Mouse (Mus musculus): ENCODE results near the gene Mrpl20. TPM values are rescaled to one million over a fixed set of nuclear protein-coding genes. Genes with fewer than 3 reads are reported as not detected.
A peak's percentile ranks its signal among the peaks of the same experiment; 100 is the strongest.

Mrpl20 gene
- polyA plus RNA-seq, 1 experiment from 2014 or later = 186 TPM

GRCm38 (mm10) chr4:155817533-155817932, 14.9 kb downstream of the Mrpl20 start:
- H3K27ac ChIP-seq (ENCODE audit: low read length) = no peak overlapping the region
- no peaks in the 10 kb centered on the region for H3K9me3 ChIP-seq (ENCODE audit: low read length)
- no peak overlapping the region for H3K9ac ChIP-seq (replicated peaks; ENCODE audit: low read depth)
- DNase-seq (ENCODE audit: low spot score) = no peak
- peaks cover 9% of the 10 kb centered on the region; the same call in 1 of the 2 replicates for H3K4me1 ChIP-seq (ENCODE audit: insufficient read depth, low read depth, low read length)
- WGBS = 84% methylated on average over 4 of the region's 4 CpGs
- no peaks in the 10 kb centered on the region for H3K27me3 ChIP-seq (replicated peaks; ENCODE audit: insufficient read depth, low read length)
- TF ChIP-seq EP300 (IDR thresholded peaks at IDR 0.05) (no peak), CTCF (IDR thresholded peaks at IDR 0.05) (no peak)
- H3K4me2 ChIP-seq (replicated peaks; ENCODE audit: low read depth, low read length) = no peak overlapping the region
- no peak for ATAC-seq
- peaks cover 48% of the 10 kb centered on the region for H3K36me3 ChIP-seq (ENCODE audit: insufficient read depth, low read length)
- no peak overlapping the region for H3K4me3 ChIP-seq (ENCODE audit: low read depth, low read length)

GRCm38 (mm10) chr4:155821025-155821424, 18.3 kb downstream of the Mrpl20 start:
- H3K9ac ChIP-seq (replicated peaks; ENCODE audit: low read depth) = no peak overlapping the region
- H3K9me3 ChIP-seq (ENCODE audit: low read length) = no peaks in the 10 kb centered on the region
- peaks cover 76% of the 10 kb centered on the region for H3K36me3 ChIP-seq (ENCODE audit: insufficient read depth, low read length)
- DNase-seq (ENCODE audit: low spot score) (no peak), ATAC-seq (no peak)
- H3K4me1 ChIP-seq (ENCODE audit: insufficient read depth, low read depth, low read length) = no peaks in the 10 kb centered on the region
- H3K4me2 ChIP-seq (replicated peaks; ENCODE audit: low read depth, low read length) = no peak overlapping the region
- no peak overlapping the region for H3K27ac ChIP-seq (ENCODE audit: low read length)
- H3K27me3 ChIP-seq (replicated peaks; ENCODE audit: insufficient read depth, low read length) = no peaks in the 10 kb centered on the region
- WGBS = 71% methylated on average over 7 of the region's 7 CpGs
- peak; percentile 46 for TF ChIP-seq CTCF (IDR thresholded peaks at IDR 0.05)
- no peak for TF ChIP-seq EP300 (IDR thresholded peaks at IDR 0.05)
- no peak overlapping the region for H3K4me3 ChIP-seq (ENCODE audit: low read depth, low read length)

- H3K4me1 ChIP-seq (ENCODE audit: insufficient read depth, low read depth, low read length) = no peaks in the 10 kb centered on the region
- no peaks in the 10 kb centered on the region for H3K27me3 ChIP-seq (replicated peaks; ENCODE audit: insufficient read depth, low read length)
- no peaks in the 10 kb centered on the region for H3K9me3 ChIP-seq (ENCODE audit: low read length)
- WGBS = 94% methylated on average over 16 of the region's 16 CpGs
- no peak for ATAC-seq
- no peak overlapping the region for H3K4me2 ChIP-seq (replicated peaks; ENCODE audit: low read depth, low read length)
- H3K36me3 ChIP-seq (ENCODE audit: insufficient read depth, low read length) = peaks cover 63% of the 10 kb centered on the region
- DNase-seq (ENCODE audit: low spot score) = no peak
- no peak overlapping the region for H3K27ac ChIP-seq (ENCODE audit: low read length)
- no peak overlapping the region for H3K9ac ChIP-seq (replicated peaks; ENCODE audit: low read depth)
- no peak overlapping the region for H3K4me3 ChIP-seq (ENCODE audit: low read depth, low read length)
- TF ChIP-seq CTCF (IDR thresholded peaks at IDR 0.05) (no peak), EP300 (IDR thresholded peaks at IDR 0.05) (no peak)
Observed at GRCm38 (mm10) chr4:155823443-155823842, 20.8 kb downstream of the Mrpl20 start.

GRCm38 (mm10) chr4:155829866-155830265, 27.2 kb downstream of the Mrpl20 start:
- H3K4me3 ChIP-seq (ENCODE audit: low read depth, low read length) = no peak overlapping the region
- no peaks in the 10 kb centered on the region for H3K9me3 ChIP-seq (ENCODE audit: low read length)
- H3K9ac ChIP-seq (replicated peaks; ENCODE audit: low read depth) = no peak overlapping the region
- H3K27ac ChIP-seq (ENCODE audit: low read length) = no peak overlapping the region
- DNase-seq (ENCODE audit: low spot score) = no peak
- no peak overlapping the region for H3K4me2 ChIP-seq (replicated peaks; ENCODE audit: low read depth, low read length)
- WGBS = 84% methylated on average over 4 of the region's 4 CpGs
- no peaks in the 10 kb centered on the region for H3K27me3 ChIP-seq (replicated peaks; ENCODE audit: insufficient read depth, low read length)
- H3K36me3 ChIP-seq (ENCODE audit: insufficient read depth, low read length) = peaks cover 8% of the 10 kb centered on the region
- no peak for ATAC-seq
- H3K4me1 ChIP-seq (ENCODE audit: insufficient read depth, low read depth, low read length) = peaks cover 6% of the 10 kb centered on the region; the same call in 1 of the 2 replicates
- TF ChIP-seq CTCF (IDR thresholded peaks at IDR 0.05) = no peak
- TF ChIP-seq EP300 (IDR thresholded peaks at IDR 0.05) = no peak

- Histone ChIP-seq H3K4me3 (ENCODE audit: low read depth, low read length) (no peak overlapping the region; the same call in 1 of the 2 replicates), H3K4me2 (replicated peaks; ENCODE audit: low read depth, low read length) (peak overlapping the region; percentile 98; the same call in 1 of the 2 replicates), H3K9ac (replicated peaks; ENCODE audit: low read depth) (no peak overlapping the region), H3K36me3 (ENCODE audit: insufficient read depth, low read length) (peaks cover under 1% of the 10 kb centered on the region), H3K27ac (ENCODE audit: low read length) (no peak overlapping the region), H3K4me1 (ENCODE audit: insufficient read depth, low read depth, low read length) (peaks cover 6% of the 10 kb centered on the region; the same call in 1 of the 2 replicates), H3K9me3 (ENCODE audit: low read length) (no peaks in the 10 kb centered on the region), H3K27me3 (replicated peaks; ENCODE audit: insufficient read depth, low read length) (no peaks in the 10 kb centered on the region)
- TF ChIP-seq CTCF (IDR thresholded peaks at IDR 0.05) (no peak), EP300 (IDR thresholded peaks at IDR 0.05) (no peak)
- DNase-seq (ENCODE audit: low spot score) = no peak
- WGBS = 49% methylated on average over 8 of the region's 8 CpGs
- ATAC-seq = no peak
Observed at GRCm38 (mm10) chr4:155830596-155830995, 27.9 kb downstream of the Mrpl20 start.

- ATAC-seq (peak; percentile 95), DNase-seq (ENCODE audit: low spot score) (peak; percentile 97)
- Histone ChIP-seq H3K4me1 (ENCODE audit: insufficient read depth, low read depth, low read length) (peaks cover 6% of the 10 kb centered on the region; the same call in 1 of the 2 replicates), H3K4me3 (ENCODE audit: low read depth, low read length) (peak within 1 kb of the TSS; percentile 76), H3K27me3 (replicated peaks; ENCODE audit: insufficient read depth, low read length) (no peaks in the 10 kb centered on the region), H3K36me3 (ENCODE audit: insufficient read depth, low read length) (no peaks in the 10 kb centered on the region; the same call in 1 of the 2 replicates), H3K4me2 (replicated peaks; ENCODE audit: low read depth, low read length) (peak within 1 kb of the TSS; percentile 98), H3K27ac (ENCODE audit: low read length) (peak within 1 kb of the TSS; percentile 71), H3K9ac (replicated peaks; ENCODE audit: low read depth) (peak within 1 kb of the TSS; percentile 78), H3K9me3 (ENCODE audit: low read length) (no peaks in the 10 kb centered on the region)
- WGBS = under 1% methylated on average over 49 of the region's 49 CpGs
- TF ChIP-seq CTCF (IDR thresholded peaks at IDR 0.05) = peak; percentile 93
- no peak for TF ChIP-seq EP300 (IDR thresholded peaks at IDR 0.05)
Observed at GRCm38 (mm10) chr4:155831205-155831766, 28.6 kb downstream of the Mrpl20 start, which contains the start of gene Aurkaip1. Gene Aurkaip1, plus strand, starts transcription at chr4:155831272.

Measured in lung, postnatal 0 days (tissue).